Mouse (Mus musculus): ENCODE measurements at regions not wholly inside any gene's neighbourhood (a gene's known extent, or its start where the extent isn't known, plus 50 kb on each side); places are given as distances from the start of the nearest gene placed in this dataset.

GRCm38 (mm10) chr17:27361362-27361761, 157.1 kb upstream of the Lemd2 start:
- TF ChIP-seq CTCF (IDR thresholded peaks at IDR 0.05; ENCODE audit: control insufficient read depth, insufficient read depth, insufficient read length): no peak
- TF ChIP-seq CEBPB (IDR thresholded peaks at IDR 0.05; ENCODE audit: low read depth): no peak
- TF ChIP-seq USF1 (IDR thresholded peaks at IDR 0.05; ENCODE audit: low read depth): no peak
- TF ChIP-seq MYOD1 (IDR thresholded peaks at IDR 0.05; ENCODE audit: control insufficient read depth, insufficient read length, low read depth): no peak
- no peak for TF ChIP-seq MAX (IDR thresholded peaks at IDR 0.05)
- no peak for TF ChIP-seq MYOG (IDR thresholded peaks at IDR 0.05; ENCODE audit: control insufficient read depth, extremely low read depth, insufficient read length)
- TF ChIP-seq FOSL1 (IDR thresholded peaks at IDR 0.05; ENCODE audit: insufficient read depth, low read length, poor library complexity, severe bottlenecking): no peak
